21 mouse cellular contexts compared by ENCODE assay signal in the genomic region with DNA sequence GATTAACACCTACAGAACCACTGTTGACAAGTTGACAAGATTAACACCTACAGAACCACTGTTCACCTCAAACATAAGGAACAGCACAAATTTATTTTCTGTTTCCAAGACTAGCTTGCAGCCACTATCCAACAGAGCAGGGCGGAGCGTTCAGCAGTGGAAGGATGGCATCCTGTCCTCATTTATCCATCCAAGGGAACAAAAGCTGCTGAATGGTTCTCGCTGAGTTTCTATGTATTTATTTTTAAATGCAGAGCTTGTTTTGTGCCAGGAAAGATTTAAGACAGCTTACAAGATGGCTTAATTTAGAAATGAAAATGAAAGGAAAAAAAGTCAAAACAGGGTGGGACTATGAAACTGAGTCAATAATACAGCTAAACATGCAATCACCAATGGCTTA.
"Had no signal": no experiment of that assay in that cellular context is flagged by ENCODE, and none has a peak within 500 bp of the region (broad histone marks: within the 10 kb centered on the region; RNA-seq: fewer than 3 reads in every experiment).

No protein-coding gene starts in this region.

- H3K4me3 ChIP-seq: limb, embryonic 12.5 days; limb, embryonic 15.5 days; midbrain, embryonic 12.5 days; midbrain, embryonic 15.5 days; neural tube, embryonic 12.5 days; neural tube, embryonic 15.5 days; stomach, embryonic 15.5 days had no signal

- DNase-seq: kidney, adult 2 months; kidney, postnatal 36 days; layer of hippocampus, postnatal 36 days; left cerebral cortex, postnatal 4 days; liver, postnatal 0 days; lung, embryonic 14.5 days; spleen, adult 18-20 months; thymus, adult 18-20 months; thymus, postnatal 4 days had no signal

- H3K27ac ChIP-seq: kidney, postnatal 0 days; limb, embryonic 12.5 days; limb, embryonic 15.5 days; liver, embryonic 14.5 days; macrophage; midbrain, embryonic 12.5 days; midbrain, embryonic 15.5 days; neural tube, embryonic 12.5 days; neural tube, embryonic 15.5 days; stomach, embryonic 15.5 days had no signal

- ATAC-seq: intestine, postnatal 0 days; liver, postnatal 0 days; lung, postnatal 0 days; midbrain, embryonic 15.5 days had no signal
